Mouse (Mus musculus) megakaryocyte-erythroid progenitor cell, adult 5-6 weeks (primary cell): ENCODE data around the gene Fosb. TPM values are rescaled to one million over a fixed set of nuclear protein-coding genes. Genes with fewer than 3 reads are reported as not detected.

Experiments
- ATAC-seq: replicated peaks from 2 replicates; pipeline ENCODE4 v1.8.0; 2016; ENCODE audit warnings: mild to moderate bottlenecking, inconsistent platforms; ENCODE audit not compliant: severe bottlenecking, poor library complexity, low FRiP score, low TSS enrichment
- total RNA-seq, 2 experiments: library from RNA; stranded (forward) in 1 of 2; stranded (reverse) in 1 of 2; fragments of 200-1000, 215-1000 nt in 1 of 2; fragments of >200 nt in 1 of 2; fragmentation: Nextera tagmentation in 1 of 2; gene quantifications; 2 replicates each; pipeline ENCODE4 v1.2.3; 2014 to 2017

Gene Fosb
- total RNA-seq, 2 experiments from 2014 or later = 4.2 to 77.0 TPM

DNA sequence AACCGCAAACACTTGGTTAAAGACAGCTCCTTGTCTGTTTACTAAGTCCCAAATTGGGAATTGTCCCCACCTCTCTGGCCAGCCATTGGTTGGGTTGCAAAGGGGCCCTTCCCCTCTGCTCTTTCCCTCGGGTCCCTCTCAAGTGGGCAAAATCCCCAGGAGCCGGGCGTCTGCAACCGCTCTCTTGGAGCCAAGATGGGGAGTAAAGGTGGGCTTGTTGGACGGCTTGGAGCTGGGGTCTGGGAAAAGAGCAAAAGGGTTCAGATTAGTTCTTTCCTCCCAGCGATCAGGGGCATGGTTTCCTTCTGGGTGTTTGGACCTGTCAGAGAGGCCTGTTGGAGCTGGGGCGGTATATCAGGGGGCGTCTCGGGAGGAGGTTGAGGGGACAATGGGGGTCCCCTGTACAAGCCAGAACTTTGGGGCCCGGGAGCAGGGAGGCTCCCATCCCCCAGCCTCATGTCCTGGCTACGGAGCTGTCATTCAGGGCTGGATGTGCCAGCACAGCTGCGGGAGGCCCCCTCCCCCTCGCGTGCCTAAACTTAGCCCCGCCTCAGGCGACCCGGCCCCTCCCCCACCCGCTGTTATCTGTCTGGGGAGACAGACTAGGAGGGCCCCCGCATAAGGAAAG, 18.8 kb downstream of the Fosb start:
- no peak; the same call in 1 of the 2 replicates for ATAC-seq

DNA sequence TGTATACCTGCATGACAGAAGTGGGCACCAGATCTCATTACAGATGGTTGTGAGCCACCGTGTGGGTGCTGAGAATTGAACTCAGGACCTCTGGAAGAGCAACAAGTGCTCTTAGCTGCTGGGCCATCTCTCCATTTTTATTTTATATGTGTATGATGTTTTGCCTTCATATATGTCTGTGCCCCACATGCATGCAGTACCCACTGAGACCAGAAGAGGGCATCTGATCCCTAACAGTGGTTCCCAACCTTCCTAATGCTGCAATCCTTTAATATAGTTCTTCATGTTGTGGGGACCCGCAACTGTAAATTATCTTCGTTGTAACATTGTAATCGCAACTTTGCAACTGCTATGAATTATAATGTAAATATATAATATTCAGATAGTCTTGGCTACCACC, 25.1 kb downstream of the Fosb start:
- no peak for ATAC-seq

GRCm38 (mm10) chr7:19283406-19283804, 26.4 kb downstream of the Fosb start:
- no peak for ATAC-seq

DNA sequence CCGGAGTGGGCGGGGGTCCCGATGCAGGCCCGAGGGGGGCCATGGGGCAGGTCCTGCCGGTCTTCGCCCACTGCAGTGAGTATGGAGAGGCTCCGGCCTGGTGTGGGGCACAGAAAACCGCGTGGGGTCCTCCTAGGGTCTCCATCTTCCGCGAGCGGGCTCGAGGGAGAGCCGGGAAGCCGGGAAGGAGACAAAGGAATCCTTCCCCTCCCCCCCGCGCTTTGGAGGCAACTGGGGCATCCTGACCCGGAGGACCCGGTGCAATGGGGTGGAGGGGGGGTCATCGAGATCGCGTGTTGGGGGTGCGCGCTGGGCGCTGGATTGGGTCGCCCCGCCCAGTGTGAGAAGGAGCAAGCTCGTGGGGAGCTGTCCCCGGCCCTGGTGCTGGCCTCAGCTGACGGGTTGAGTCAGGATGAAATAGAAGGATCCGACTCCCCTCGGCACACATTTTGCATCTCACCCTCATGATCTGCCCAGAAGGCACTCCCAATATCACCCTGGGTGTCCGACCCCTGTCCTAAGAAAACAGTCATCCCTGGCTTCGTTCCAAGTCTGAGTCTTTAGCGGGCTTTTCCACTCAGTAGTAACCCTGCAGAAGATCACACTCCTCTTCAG, 27.0 kb downstream of the Fosb start:
- peak; percentile 58 for ATAC-seq

GRCm38 (mm10) chr7:19282385-19282784, 27.5 kb downstream of the Fosb start, which contains the start of gene Rtn2:
Gene Rtn2, plus strand, starts transcription at chr7:19282624.
- peak; percentile 93 for ATAC-seq

DNA sequence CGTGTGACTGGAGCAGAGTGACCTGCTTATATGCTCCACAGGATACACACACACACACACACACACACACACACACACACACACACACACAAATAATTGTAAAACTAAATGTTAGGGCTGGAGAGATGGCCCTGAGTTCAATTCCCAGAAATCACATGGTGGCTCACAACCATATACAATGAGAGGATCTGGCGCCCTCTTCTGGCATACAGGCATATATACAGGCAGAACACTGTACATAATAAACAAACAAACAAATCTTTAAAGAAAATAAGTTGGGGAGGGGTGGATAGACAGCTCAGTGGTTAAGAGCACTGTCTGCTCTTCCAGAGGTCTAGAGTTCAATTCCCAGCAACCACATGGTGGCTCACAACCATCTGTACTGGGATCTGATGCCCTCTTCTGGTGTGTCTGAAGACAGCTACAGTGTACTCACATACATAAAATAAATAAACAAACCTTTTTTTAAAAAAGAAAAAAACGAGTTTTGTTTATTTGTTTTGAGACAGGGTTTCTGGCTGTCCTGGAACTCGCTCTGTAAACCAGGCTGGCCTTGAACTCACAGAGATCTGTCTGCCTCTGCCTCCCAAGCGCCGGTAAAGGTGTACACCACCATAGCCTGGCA, 28.1 kb downstream of the Fosb start:
- ATAC-seq = 0 out of 2 replicates have a peak, but pooled peaks have one; percentile 28

- no peak for ATAC-seq
Measured at GRCm38 (mm10) chr7:19279581-19280114, 30.2 kb downstream of the Fosb start, which contains the start of gene Ppm1n. Gene Ppm1n, minus strand, starts transcription at chr7:19280064.

DNA sequence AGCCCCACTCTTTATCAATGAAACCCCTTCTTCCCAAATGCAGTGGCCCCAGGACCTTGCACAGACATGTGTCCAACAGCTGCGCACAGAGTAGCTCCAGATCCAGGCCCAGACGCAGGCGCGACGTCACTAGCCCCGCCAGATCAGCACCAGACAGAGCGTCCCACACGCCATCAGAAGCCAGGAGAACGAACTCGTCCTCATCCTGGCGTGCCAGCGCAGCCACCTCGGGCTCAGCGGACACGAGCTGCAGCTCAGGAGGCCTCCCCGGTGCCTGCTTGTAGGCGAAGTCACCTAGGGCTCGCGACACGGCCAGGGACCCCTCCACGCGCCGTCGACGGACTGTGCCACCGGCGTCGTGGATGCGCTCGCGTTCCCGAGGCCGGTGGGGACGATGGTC, 30.8 kb downstream of the Fosb start:
- ATAC-seq = no peak

DNA sequence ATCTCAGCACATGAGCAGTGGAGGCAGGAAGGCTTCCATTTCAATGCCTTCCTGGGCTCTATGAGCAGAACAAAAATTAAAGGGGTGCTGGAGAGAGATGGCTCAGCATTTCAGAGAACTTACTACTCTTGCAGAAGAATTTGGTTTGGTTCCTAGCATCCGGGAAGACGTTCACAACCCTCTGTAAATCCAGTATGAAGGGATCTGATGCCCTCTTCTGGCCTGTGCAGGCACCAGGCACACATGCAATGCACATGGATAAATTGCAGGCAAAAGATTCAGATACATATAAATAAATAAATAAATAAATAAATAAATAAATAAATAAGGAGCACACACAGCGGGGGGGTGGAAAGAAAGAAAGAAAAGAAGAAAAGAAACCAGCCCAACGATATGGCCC, 33.6 kb downstream of the Fosb start:
- ATAC-seq = no peak

GRCm38 (mm10) chr7:19272173-19272764, 37.6 kb downstream of the Fosb start:
- peak; percentile 54 for ATAC-seq

GRCm38 (mm10) chr7:19271238-19272172, 38.3 kb downstream of the Fosb start, which contains the start of gene Vasp:
Gene Vasp, minus strand, starts transcription at chr7:19271817.
- peak; percentile 78 for ATAC-seq

DNA sequence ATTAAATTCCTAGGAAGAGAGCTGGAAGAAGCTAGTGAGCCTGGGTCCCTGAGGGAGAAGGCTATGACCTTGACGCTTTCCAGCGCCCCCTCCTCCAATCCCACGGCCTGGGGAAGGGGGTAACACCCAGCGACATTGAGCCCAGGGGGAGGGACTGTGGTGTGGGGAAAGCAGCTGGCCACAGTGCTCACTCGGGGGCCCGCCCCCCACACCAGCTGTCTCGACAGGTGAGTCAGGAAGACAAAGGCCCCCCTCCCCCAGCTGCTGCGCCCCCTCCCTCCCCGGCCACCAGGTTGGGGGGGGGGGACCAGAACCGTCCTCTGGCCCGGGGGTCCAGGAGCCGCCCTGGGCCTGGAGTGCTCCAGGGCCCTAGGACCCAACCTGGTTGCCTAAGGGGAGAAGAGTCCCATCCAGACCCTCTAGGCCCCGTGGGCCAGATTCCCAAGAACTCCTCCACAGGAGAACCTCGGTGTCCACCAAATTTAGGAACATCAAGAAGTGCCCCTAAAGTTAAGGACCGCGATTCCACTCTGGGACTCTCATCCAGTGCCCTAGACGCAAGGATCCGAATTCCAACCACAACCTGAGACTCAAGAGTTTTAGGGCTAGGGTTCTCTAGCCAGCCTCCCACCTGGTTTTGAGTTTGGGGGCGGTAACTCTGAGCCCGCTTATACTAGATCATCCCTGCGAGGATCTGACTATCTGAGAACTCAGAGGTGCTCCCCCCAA, 39.2 kb downstream of the Fosb start:
- ATAC-seq = no peak

- no peak for ATAC-seq
Measured at GRCm38 (mm10) chr7:19269721-19270441, 40.0 kb downstream of the Fosb start.

- ATAC-seq = no peak
Measured at GRCm38 (mm10) chr7:19268993-19269681, 40.7 kb downstream of the Fosb start.

- no peak for ATAC-seq
Measured at GRCm38 (mm10) chr7:19267051-19267450, 42.8 kb downstream of the Fosb start.

- ATAC-seq = peak; percentile 14; the same call in 1 of the 2 replicates
Measured at GRCm38 (mm10) chr7:19265928-19266822, 43.7 kb downstream of the Fosb start.
